Mouse (Mus musculus): ENCODE measurements around the gene Tmem63a. TPM values are rescaled to one million over a fixed set of nuclear protein-coding genes. Genes with fewer than 3 reads are reported as not detected.
A peak's percentile ranks its signal among the peaks of the same experiment; 100 is the strongest.
"Not testable (repeated sequence)": the region's sequence is repeated elsewhere in the genome, so short reads cannot be mapped to it uniquely, and the experiment has no call there.

The Tmem63a gene
- polyA plus RNA-seq, 1 experiment from 2014 or later, result 2.0 TPM

DNA sequence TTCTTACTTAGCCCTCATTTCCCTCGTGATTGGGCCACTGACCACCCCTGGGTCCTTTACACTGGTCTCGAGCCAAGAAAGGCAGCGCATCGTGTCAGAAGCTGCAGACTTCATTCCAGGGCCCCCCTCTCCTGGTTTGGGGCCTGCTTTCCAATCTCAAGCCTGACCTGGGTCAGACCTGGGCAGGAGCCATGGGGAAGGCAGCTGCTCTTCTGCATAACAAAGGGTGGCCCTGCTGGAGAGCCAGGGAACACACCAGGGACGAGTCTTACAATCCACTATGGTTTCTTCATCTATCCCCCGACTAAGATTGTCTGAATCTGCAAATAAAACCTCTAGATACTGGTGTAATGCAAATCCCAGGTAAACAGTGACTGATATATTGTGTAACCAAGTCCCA lies 8.5 kb upstream of the Tmem63a start:
- no peak overlapping the region for H3K4me3 ChIP-seq
- H3K9me3 ChIP-seq, result no peaks in the 10 kb centered on the region
- H3K27me3 ChIP-seq, result peaks cover 59% of the 10 kb centered on the region
- 15% methylated on average over 6 of the region's 6 CpGs for WGBS
- no peak overlapping the region for H3K27ac ChIP-seq (replicated peaks)
- H3K4me1 ChIP-seq (replicated peaks), result peaks cover 12% of the 10 kb centered on the region
- ATAC-seq (ENCODE audit: low read depth), result no peak
- no peak overlapping the region for H3K9ac ChIP-seq
- H3K4me2 ChIP-seq, result no peak overlapping the region
- no peaks in the 10 kb centered on the region for H3K36me3 ChIP-seq

DNA sequence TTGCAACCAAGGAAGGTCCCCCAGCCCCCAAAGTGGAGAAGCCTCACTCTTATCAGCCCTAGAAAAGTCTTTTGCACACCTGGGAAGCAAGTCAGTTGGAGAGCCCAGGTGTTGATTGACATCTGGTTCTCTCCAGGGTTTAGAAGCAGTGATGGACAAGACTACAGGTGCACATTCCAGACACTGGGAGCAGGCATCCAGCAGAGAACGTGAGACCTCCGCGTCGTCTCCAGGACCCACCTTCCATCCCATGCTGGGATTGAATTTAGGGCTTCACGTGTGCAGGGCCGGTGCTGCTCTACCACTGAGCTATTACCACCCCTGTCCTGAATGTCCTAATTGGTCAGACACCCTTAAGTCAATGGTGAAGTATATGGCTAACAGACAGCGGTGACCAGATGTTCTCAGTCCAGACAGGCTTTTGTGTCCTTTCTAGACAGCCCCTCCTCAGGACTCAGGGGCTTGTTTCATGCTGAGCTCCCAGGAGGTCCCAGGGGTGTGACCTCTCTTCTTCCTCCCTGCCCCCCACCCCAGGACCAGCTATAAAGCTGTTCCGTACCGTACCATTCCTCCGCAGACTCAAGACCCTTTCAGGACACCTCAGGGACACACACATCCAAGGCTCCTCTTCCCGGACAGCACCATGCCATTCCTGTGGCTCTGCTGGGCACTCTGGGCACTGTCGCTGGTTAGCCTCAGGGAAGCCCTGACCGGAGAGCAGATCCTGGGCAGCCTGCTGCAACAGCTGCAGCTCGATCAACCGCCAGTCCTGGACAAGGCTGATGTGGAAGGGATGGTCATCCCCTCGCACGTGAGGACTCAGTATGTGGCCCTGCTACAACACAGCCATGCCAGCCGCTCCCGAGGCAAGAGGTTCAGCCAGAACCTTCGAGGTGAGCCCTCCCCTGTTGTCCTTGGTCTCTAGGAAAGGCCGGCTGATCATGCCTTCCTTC lies 7.4 kb upstream of the Tmem63a start, which contains the start of gene Lefty1:
Gene Lefty1 (plus strand): TSS at position 556 of the 953 bp plus-strand sequence.
- Histone ChIP-seq H3K27me3 (peaks cover 60% of the 10 kb centered on the region), H3K4me3 (no peak within 1 kb of the TSS), H3K36me3 (no peaks in the 10 kb centered on the region), H3K4me1 (replicated peaks) (peaks cover 12% of the 10 kb centered on the region), H3K9ac (no peak within 1 kb of the TSS), H3K4me2 (no peak within 1 kb of the TSS), H3K9me3 (no peaks in the 10 kb centered on the region), H3K27ac (replicated peaks) (no peak within 1 kb of the TSS)
- 8% methylated on average over 21 of the region's 21 CpGs for WGBS
- no peak for ATAC-seq (ENCODE audit: low read depth)

DNA sequence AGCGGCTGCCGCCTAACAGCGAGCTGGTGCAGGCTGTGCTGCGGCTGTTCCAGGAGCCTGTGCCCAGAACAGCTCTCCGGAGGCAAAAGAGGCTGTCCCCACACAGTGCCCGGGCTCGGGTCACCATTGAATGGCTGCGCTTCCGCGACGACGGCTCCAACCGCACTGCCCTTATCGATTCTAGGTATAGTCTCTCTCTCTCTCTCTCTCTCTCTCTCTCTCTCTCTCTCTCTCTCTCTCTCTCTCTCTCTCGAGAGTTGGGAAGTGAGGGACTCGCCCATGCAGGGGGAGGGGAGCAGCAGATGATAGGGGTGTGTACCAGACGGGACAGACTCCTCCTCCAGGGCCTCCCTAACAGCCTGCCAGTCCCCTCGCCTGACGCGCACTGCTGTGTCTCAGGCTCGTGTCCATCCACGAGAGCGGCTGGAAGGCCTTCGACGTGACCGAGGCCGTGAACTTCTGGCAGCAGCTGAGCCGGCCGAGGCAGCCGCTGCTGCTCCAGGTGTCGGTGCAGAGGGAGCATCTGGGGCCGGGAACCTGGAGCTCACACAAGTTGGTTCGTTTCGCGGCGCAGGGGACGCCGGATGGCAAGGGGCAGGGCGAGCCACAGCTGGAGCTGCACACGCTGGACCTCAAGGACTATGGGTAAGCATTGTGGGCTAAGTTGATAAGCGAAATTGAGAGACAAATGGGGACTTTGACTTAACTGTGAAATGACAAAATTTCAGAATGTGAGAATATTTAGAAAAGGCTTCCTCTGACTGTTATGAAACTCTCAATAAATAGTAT lies 5.3 kb upstream of the Tmem63a start:
- peak; percentile 71; the same call in 1 of the 2 replicates for ATAC-seq (ENCODE audit: low read depth)
- H3K9me3 ChIP-seq; H3K36me3 ChIP-seq; H3K9ac ChIP-seq; H3K27ac ChIP-seq (replicated peaks): not testable (repeated sequence)
- peaks cover 15% of the 10 kb centered on the region for H3K4me1 ChIP-seq (replicated peaks)
- peak overlapping the region; percentile 46 for H3K4me2 ChIP-seq
- 1% methylated on average over 38 of the region's 41 CpGs for WGBS
- peaks cover 80% of the 10 kb centered on the region for H3K27me3 ChIP-seq
- H3K4me3 ChIP-seq, result peak overlapping the region; percentile 25

DNA sequence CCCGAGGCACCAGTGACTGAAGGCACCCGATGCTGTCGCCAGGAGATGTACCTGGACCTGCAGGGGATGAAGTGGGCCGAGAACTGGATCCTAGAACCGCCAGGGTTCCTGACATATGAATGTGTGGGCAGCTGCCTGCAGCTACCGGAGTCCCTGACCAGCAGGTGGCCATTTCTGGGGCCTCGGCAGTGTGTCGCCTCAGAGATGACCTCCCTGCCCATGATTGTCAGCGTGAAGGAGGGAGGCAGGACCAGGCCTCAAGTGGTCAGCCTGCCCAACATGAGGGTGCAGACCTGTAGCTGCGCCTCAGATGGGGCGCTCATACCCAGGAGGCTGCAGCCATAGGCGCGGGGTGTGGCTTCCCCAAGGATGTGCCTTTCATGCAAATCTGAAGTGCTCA lies 4.5 kb upstream of the Tmem63a start:
- WGBS, result 11% methylated on average over 13 of the region's 13 CpGs
- Histone ChIP-seq H3K4me1 (replicated peaks) (peaks cover 23% of the 10 kb centered on the region), H3K27me3 (peaks cover 88% of the 10 kb centered on the region)
- H3K4me2 ChIP-seq; ATAC-seq (ENCODE audit: low read depth); H3K4me3 ChIP-seq; H3K36me3 ChIP-seq; H3K9ac ChIP-seq; H3K27ac ChIP-seq (replicated peaks); H3K9me3 ChIP-seq: not testable (repeated sequence)

DNA sequence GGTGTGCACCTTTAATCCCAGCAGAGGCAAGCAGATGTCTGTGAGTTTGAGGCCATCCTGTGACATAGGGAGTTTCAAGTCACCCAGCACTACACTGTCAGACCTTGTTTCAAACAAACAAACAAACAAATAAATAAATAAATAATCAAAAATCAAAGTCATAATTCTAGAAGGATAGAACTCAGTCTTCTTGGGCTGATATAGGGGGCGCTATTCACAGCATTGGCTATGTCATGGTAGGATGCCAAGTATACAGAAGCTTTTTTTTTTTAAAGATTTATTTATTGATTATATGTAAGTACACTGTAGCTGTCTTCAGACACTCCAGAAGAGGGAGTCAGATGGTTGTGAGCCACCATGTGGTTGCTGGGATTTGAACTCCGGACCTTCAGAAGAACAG lies 3.4 kb upstream of the Tmem63a start:
- Histone ChIP-seq H3K27me3 (peaks cover 90% of the 10 kb centered on the region), H3K4me1 (replicated peaks) (peaks cover 24% of the 10 kb centered on the region)
- not testable (repeated sequence) for H3K4me3 ChIP-seq; ATAC-seq (ENCODE audit: low read depth); H3K27ac ChIP-seq (replicated peaks); H3K9ac ChIP-seq; H3K9me3 ChIP-seq; H3K36me3 ChIP-seq; H3K4me2 ChIP-seq
- 84% methylated on average over 2 of the region's 2 CpGs for WGBS

DNA sequence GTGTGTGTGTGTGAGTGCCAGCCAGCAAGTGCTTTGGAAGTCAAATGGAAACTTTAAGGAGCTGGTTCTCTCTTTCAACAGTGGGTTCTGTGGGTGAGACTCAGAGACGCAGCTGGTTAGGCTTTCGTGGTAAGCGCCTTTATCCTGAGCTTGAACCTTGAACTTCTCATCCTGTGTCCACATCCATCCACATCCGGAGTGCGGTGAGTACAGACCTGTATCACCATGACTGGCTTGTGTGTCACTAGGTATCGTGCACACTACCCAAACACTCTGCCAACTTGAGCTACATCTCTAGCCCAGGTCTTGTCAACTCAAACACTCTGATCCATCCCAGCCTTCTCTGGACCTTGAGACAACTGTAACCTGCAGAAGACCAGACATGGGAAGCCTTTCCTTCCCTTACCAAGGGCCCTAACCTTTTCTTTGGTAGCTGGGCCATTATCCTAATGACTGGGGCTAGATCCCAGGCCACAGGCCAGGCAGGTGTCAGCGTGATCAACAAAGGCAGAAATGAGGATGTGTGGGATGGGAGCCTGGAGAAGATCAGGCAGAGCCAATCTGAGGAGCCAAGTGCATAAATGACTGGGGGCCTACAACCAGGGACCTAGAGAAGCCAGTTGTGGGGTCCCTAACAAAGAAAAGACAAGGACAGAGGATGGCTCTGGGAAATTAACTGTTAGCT lies 1.2 kb upstream of the Tmem63a start:
- Histone ChIP-seq H3K4me3 (no peak overlapping the region), H3K9ac (no peak overlapping the region), H3K36me3 (no peaks in the 10 kb centered on the region), H3K4me1 (replicated peaks) (peaks cover 31% of the 10 kb centered on the region), H3K27me3 (peaks cover 85% of the 10 kb centered on the region), H3K27ac (replicated peaks) (no peak overlapping the region), H3K9me3 (no peaks in the 10 kb centered on the region), H3K4me2 (peak overlapping the region; percentile 97)
- 87% methylated on average over 7 of the region's 7 CpGs for WGBS
- no peak for ATAC-seq (ENCODE audit: low read depth)

DNA sequence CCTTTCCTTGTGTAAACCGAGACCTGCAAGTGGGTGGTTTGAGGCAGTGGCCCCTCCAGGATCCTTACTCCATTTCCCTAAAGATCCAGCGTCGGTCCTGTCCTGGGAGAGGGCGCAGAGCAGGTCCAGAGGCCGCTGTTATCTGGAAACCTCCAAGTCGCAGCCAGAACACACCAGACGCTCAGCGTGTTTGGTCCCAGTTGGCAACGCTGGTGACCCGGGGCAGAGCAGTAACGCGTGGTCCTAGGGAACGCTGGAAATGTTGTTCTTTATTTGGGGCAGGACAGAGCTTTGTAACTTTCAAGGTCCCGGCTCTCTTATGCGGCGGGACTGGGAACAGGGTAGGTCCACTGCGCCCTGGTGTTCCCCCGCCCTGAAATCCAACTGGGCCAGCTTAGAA lies 418 bp upstream of the Tmem63a start:
- H3K9ac ChIP-seq, result peak overlapping the region; percentile 69
- H3K4me2 ChIP-seq, result peak overlapping the region; percentile 97
- no peak overlapping the region for H3K27ac ChIP-seq (replicated peaks)
- ATAC-seq (ENCODE audit: low read depth), result peak; percentile 12; the same call in 1 of the 2 replicates
- peaks cover 77% of the 10 kb centered on the region for H3K27me3 ChIP-seq
- H3K4me1 ChIP-seq (replicated peaks), result peaks cover 37% of the 10 kb centered on the region
- H3K4me3 ChIP-seq, result peak overlapping the region; percentile 65
- 3% methylated on average over 18 of the region's 18 CpGs for WGBS
- no peaks in the 10 kb centered on the region for H3K9me3 ChIP-seq
- no peaks in the 10 kb centered on the region for H3K36me3 ChIP-seq

DNA sequence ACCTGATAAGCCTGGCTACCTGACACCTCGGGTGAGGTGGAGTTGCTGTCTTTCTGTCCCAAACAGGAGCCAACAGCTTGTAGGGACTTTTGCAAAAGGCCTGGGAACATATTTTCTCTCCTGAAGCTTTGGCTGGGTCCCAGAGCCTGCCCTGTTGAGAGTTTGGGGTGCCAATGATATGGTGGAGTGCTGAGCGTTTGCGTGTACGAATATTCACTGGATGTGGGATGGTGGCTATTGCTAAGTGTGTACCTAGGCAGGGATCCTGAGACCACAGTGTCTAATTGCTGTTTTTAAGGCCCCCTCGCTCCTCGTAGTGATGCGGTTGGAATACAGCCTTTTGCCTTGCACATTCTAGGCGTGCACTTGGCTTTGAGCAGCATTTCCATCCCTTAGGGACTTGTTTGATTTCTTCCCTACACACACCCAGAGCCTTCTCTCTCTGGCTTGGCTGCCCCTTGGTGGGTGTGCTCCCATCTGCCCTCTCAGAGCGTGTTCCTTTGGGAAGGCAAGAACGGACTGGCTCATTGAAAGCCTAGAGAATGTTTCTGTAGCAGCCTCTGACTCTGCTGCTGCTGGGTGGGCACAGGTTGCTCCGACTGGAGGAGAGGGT lies 994 bp downstream of the Tmem63a start:
- Histone ChIP-seq H3K9ac (peak overlapping the region; percentile 69), H3K4me1 (replicated peaks) (peaks cover 33% of the 10 kb centered on the region)
- WGBS, result 38% methylated on average over 11 of the region's 11 CpGs

DNA sequence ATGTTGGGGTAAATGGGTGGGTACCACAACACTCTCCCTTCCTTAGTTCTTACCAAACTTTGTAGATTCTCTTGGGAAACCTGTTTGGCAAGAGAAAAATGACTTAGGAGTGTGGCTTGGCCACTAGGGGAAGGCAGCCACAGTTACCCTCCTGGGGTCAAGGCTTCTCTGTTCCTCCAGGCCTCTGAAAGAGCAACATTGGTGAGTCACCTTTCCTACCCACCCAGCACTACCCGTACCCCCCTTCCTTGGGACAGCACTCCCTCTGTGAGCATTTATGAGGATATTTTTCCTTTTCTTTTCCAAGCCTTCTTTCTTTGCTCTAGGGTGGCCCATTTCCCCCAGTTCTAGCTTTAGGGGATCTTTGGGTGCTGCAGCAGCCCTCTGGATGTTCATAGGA lies 1.8 kb downstream of the Tmem63a start:
- H3K4me2 ChIP-seq, result no peak overlapping the region
- no peaks in the 10 kb centered on the region for H3K36me3 ChIP-seq
- no peak overlapping the region for H3K9ac ChIP-seq
- WGBS, result 86% methylated on average over 1 of the region's 1 CpGs
- H3K9me3 ChIP-seq, result no peaks in the 10 kb centered on the region
- H3K27me3 ChIP-seq, result peaks cover 56% of the 10 kb centered on the region
- peaks cover 33% of the 10 kb centered on the region for H3K4me1 ChIP-seq (replicated peaks)
- ATAC-seq (ENCODE audit: low read depth), result no peak
- no peak overlapping the region for H3K4me3 ChIP-seq
- no peak overlapping the region for H3K27ac ChIP-seq (replicated peaks)

More for the DNA sequence above, 994 bp downstream of the Tmem63a start:
- Histone ChIP-seq H3K4me3 (peak overlapping the region; percentile 65), H3K27ac (replicated peaks) (no peak overlapping the region), H3K36me3 (no peaks in the 10 kb centered on the region), H3K4me2 (peak overlapping the region; percentile 97), H3K9me3 (no peaks in the 10 kb centered on the region), H3K27me3 (peaks cover 63% of the 10 kb centered on the region)
- no peak for ATAC-seq (ENCODE audit: low read depth)

DNA sequence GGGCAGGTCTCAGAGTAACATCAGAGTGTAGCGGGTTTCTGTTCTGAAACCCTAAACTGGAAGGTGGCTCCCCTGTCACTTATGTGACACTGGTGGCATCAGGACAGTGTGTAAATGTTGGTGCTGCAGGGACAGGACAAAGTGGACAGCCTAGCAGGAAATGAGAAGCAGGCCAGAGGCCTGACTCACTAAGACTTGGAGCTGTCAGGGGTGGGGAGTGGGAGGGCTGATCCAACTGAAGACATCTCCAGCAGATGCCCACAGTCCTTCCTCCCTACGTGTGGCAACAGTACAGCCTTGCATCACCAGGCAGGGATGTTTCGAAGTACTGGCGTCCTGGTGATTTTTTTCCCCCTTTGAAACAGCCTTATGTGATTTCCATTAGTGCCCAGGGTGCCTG lies 2.4 kb downstream of the Tmem63a start:
- H3K36me3 ChIP-seq, result no peaks in the 10 kb centered on the region
- H3K9me3 ChIP-seq, result no peaks in the 10 kb centered on the region
- no peak for ATAC-seq (ENCODE audit: low read depth)
- peaks cover 56% of the 10 kb centered on the region for H3K27me3 ChIP-seq
- WGBS, result 72% methylated on average over 4 of the region's 4 CpGs
- no peak overlapping the region for H3K27ac ChIP-seq (replicated peaks)
- no peak overlapping the region for H3K4me3 ChIP-seq
- H3K4me1 ChIP-seq (replicated peaks), result peaks cover 33% of the 10 kb centered on the region
- H3K9ac ChIP-seq, result no peak overlapping the region
- no peak overlapping the region for H3K4me2 ChIP-seq

Measured in neural tube, embryonic 13.5 days (tissue).